Mouse (Mus musculus) cerebellum, postnatal 36 days (tissue): ENCODE measurements at regions not wholly inside any gene's neighbourhood (a gene's known extent, or its start where the extent isn't known, plus 50 kb on each side); places are given as distances from the start of the nearest gene placed in this dataset.

Source experiments
- DNase-seq, 2 experiments: peaks; one replicate each; pipeline ENCODE4 v3.0.0; 2021 to 2022; ENCODE audit warnings: mixed read lengths in 2 of 2

DNA sequence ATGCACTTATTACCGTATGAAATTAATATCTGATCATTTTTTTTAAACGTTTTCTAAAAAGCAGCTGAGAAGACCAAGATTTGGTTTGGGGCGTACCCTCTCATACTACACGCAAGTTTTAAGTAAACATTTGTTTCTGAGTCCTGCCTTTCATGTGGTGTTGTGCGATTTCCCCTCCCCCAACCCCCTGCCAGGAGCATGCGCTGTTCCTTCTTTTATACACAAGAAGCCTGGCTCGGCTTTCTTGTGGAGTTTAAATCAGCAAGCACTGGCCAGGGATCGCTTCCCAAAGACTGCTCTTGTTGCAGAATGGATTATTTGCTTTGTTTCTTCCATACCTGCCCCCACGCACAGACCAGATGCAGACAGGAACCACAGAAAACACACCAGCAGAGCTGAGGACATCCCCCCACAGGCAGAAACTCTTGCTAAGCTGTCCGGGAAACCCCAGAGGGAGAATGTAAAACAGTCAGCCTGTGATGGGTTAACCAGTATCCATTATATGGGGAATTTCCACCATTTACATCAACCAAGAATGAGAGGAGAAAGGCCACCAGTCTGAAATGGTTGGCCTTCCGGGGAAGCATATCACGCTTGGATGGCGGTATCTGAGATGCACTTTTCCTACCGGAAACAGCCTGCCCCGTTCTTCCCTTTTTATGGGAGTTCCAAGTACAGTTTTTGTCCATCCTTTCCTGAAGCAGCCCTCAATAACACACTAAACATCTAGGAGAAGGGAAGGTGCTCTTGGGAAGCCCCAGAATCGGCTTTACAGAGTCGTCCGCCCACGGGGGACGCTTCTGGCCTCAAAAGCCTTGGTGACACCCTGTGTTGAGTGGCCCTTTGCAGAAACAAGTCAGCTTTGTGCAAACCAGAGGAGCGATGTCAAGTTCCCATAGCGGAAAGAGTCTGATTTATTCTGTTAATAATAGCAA is 91.3 kb downstream of the Tomm20 start:
- DNase-seq, result no peak

- no peak for DNase-seq
Measured at GRCm38 (mm10) chr8:126852663-126853390, 92.8 kb downstream of the Tomm20 start.

GRCm38 (mm10) chr8:126852184-126852583 is 93.5 kb downstream of the Tomm20 start:
- DNase-seq, result no peak

GRCm38 (mm10) chr8:126851780-126852179 is 93.9 kb downstream of the Tomm20 start:
- no peak for DNase-seq

GRCm38 (mm10) chr8:126850189-126850535 is 95.5 kb downstream of the Tomm20 start:
- DNase-seq, result no peak

DNA sequence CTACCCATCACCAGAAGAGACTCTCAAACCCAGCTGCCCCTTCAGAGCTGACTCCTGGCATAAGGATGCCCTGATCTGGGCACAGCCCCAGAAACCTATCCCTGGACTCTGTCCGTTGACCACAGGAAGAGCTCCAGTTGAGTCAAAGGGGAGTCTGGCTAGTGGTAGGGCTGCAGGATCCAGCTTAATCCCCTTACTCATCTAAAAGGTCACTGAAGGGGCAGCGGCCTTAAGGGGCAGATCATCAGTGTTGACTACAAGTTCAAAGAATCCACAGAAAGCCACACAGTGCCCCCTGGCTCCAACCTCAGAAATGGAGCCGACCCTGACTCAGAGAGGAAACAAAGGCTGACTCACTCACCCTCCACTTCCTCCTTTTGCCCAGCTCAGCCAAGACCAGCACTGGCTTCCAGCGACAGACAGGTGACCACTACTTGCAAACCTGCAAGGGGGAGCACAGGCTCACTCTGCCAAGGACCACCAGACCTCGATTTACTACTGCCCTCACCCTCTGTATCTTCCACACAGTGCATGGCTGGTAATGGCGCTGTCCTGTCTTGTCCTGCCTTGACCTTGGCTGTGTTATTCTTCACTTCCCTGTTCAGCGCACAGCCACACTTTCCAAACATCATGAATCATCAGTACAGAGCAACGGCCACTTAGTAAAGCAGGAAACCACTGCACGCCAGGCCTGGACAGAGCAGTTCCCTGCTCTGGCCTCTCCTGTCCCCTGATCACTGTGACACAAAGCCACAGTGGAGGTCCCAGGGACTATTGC is 96.0 kb downstream of the Tomm20 start:
- DNase-seq, result no peak

- no peak for DNase-seq
Measured at GRCm38 (mm10) chr8:126848369-126849105, 97.1 kb downstream of the Tomm20 start.

DNA sequence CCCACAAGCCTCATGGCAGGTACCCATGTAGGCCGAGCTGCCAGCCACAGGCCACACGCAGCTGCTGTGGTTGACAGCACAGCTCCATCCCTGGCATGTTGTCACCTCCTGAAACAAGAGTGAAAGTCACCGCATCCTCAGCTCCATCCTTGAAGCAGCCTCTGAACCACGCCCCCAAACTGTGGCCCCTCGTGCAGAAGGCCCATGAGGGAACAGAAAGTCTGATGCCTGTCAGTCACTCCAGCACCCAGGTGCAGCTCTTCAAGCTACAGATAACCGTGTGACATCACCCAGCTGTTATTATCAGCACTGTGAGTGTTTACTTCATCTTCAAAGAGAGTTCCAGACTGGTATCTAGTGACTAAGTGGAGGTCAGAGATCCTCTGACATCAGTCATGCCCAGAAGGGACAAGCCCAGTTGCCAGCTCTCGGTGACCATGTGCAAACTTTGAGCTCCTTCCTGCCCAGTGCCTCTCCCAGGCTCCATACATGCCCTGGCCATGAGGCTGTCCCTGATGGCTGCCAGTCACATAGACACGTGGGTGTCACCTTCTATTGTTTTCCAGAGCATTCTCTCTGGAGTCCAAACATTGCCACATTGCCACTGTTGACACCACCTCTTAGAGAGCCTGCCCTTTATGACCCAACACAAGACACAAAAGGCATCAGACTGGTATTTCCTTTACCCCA is 97.8 kb downstream of the Tomm20 start:
- DNase-seq, result no peak

- DNase-seq, result no peak
Measured at GRCm38 (mm10) chr8:126846188-126846565, 99.5 kb downstream of the Tomm20 start.

- no peak for DNase-seq
Measured at GRCm38 (mm10) chr8:126845530-126846187, 100.0 kb downstream of the Tomm20 start.

- DNase-seq, result no peak
Measured at GRCm38 (mm10) chr8:126844627-126845026, 101.0 kb downstream of the Tomm20 start.

- DNase-seq, result no peak
Measured at GRCm38 (mm10) chr8:126841187-126841586, 104.5 kb downstream of the Tomm20 start.

- peak; percentile 70 to 71 for DNase-seq
Measured at GRCm38 (mm10) chr8:126839712-126840355, 105.8 kb downstream of the Tomm20 start.

- peak in 1 of 2 experiments; percentile 24 for DNase-seq
Measured at GRCm38 (mm10) chr8:126839039-126839711, 106.5 kb downstream of the Tomm20 start.

GRCm38 (mm10) chr8:126838228-126838627 is 107.4 kb downstream of the Tomm20 start:
- no peak for DNase-seq

GRCm38 (mm10) chr8:126837318-126838025 is 108.2 kb downstream of the Tomm20 start:
- DNase-seq, result no peak

DNA sequence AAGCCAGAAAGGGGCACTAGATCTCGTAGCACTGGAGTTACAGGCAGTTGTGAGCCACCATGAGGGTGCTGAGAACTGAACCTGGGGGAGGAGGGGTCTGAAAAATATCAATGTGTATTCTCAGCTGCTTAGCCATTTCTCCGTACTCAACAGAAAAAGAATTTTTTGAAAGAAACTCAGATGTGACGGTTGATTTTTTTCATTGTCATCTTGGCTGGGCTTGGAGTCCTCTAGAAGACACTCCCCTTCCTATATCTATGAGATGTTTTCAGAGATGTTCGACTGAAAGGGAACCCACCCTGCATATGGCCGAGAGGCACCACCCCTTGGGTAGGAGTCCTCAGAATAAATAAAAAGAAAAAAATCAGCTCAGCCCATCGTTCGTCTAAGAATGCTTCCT is 110.1 kb downstream of the Tomm20 start:
- DNase-seq, result no peak

- DNase-seq, result no peak
Measured at GRCm38 (mm10) chr8:126833471-126834453, 111.9 kb downstream of the Tomm20 start.
